Mouse (Mus musculus): ENCODE data around the gene C77080.

The C77080 gene

DNA sequence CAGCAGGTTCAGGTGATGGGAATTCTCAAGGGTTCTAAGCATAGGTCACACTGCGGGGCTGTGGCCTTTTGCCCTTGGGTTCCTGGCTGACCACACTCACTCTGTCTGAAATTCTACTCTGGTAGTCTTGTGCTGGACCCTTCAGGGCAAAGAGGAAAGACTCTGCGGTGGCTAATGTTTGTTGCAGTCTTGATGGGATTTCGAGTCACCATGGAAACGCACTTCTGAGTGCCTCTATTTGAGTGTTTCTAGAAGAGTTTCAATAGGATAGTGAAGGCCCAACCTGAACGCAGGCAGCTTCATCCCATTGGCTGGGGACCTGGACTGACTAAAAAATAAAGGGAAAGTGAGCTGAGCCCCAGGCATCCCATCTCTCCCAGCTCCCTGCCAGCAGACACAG lies 5.6 kb upstream of the C77080 start:
- DNase-seq (ENCODE audit: low read depth, low spot score), result no peak

DNA sequence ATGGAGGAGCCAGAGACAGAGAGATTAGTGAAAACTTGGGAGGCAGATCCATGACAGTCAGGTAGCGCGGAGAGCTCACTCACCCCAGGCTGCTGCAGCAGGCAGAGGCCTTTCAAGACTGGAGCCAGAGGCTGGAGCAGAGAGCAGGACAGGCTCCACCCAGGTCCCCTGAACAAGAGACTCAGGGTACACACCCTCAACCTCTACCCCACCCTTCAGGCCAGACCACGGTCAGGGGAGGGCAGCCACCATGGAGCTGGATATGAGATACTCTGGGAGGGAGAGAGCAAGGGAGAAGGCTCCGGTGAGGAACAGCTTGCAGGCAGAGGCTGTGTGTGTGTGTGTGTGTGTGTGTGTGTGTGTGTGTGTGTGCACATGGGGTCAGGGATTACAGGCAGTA lies 5.0 kb upstream of the C77080 start:
- no peak for DNase-seq (ENCODE audit: low read depth, low spot score)

DNA sequence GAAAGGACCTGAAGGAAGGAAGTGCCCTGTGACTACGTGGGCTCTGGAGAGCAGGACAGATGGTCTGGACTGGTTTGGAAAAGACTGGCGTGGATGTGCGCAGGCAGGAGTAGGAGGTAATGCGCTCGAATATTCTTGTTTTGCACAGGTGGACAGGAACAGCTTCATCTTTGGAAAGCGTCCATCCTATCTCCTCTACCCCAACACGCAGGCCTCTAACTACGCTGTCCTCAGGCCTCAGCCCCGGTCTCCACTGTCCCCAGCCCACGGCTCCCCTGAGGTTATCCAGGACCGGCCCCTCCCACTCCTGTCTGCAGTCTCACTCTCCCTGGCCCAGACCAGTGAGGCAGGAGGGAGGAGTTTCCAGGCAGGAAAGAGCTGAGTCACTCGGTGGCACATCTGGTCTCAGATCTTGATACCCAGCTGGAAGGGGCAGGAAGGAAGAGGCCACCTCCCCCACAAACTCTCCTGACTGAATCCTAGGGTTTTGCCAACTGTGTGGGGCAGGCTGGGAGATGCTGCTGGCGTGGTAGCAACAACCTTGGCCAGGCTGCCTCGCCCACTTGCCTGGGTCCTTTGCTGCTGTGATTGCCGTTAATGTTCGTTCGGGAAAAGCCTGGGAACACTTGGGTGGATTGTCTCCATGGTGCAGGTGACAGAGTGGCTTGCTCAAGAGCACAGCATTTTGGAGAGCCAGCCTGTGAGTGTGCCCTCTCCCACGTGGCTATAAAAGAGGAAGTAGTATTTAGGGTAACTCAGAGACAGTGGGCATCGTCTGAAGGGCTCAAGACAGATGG lies 2.2 kb upstream of the C77080 start:
- DNase-seq (ENCODE audit: low read depth, low spot score), result no peak

DNA sequence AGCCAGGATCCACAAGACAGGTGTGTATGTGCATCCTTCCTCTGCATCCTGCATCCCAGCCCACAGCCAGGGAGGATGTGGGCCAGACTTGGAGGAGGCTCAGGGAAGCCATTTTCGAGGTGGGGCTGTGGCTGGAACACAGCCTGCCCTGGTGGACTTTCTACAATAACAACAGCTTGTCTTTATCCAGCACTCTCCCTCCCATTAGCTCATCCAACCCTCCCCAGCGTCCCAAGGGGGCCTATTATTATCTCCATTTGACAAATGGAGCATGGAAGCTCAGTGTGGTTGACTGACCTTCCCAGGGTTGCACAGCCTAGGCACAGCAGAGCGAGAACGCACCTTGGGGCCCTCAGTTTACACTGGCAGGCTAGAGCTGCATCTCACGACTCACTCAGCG lies 526 bp downstream of the C77080 start:
- DNase-seq (ENCODE audit: low read depth, low spot score), result no peak

DNA sequence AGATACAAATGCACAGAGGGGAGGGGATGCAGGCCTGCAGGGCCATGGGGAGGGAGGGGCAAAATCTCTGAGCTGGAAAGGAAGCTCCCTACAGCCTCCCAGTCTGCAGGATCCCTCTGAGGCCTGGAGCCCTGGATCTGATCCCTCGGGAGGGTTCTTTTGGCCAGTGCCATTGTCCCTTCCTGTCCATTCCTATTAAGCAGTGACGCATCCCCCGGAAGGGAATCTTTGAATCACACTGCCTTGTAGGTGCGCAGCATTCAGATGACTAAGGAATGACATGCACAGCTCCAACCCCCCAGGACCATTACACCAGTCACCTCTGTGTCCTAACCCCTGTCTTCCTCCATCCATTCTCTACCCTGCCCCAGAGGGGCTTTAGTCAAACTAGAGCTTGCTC lies 2.1 kb downstream of the C77080 start:
- DNase-seq (ENCODE audit: low read depth, low spot score), result no peak

DNA sequence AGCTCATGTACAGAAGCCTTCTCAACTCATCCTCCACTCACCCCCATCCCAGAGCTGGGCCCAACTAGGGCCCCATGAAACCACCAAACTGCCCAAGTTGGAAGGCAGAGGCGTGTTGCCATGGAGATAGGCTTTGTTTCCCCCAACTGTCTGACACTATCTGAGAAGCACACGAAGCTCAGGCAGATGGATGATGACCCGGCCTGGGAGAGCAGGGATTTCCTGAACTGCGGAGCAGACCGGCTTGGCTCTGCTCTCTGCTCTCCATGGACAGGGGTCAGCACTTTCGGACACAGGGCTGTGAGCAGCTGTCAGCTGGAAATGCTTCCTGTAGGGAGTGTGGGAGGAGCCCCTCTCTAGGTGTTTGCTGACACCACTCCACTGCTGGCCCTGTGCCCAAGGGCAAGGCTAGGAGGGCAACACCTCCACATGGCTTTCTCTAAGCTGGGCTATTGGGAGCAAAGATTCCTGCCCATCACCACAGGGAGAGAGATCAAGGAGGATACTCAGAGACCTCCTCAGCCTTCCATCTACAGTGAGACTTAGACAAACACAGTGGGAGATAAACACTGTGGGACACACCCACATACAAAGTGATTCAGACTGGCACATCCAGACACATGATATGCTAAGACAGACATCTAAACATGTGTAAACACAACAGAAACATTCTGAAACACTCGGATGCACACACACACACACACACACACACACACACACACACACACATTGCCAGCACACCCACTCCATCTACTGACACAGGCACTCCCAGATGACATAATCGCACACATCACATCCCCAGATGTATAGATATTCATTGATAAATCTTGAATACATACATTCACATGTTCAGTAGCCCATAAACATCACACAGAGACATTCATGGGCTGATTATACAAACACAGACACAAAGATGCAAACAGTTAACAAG lies 4.5 kb downstream of the C77080 start:
- DNase-seq (ENCODE audit: low read depth, low spot score), result no peak

DNA sequence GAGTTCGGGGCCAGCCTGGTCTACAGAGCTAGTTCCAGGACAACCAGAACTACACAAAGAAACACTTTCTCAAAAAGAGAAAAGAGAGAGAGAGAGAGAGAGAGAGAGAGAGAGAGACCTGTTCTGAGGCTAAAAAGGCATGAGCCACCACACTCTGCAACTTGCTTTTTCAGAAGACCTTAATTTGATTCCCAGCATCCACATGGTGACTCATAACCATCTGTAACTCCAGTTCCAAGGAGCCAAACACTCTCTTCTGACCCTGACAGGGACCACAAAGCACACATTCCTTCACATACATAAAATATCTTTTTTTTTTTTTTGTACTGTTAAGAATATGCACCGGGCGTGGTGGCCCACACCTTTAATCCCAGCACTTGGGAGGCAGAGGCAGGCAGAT lies 6.6 kb downstream of the C77080 start:
- DNase-seq (ENCODE audit: low read depth, low spot score), result no peak

DNA sequence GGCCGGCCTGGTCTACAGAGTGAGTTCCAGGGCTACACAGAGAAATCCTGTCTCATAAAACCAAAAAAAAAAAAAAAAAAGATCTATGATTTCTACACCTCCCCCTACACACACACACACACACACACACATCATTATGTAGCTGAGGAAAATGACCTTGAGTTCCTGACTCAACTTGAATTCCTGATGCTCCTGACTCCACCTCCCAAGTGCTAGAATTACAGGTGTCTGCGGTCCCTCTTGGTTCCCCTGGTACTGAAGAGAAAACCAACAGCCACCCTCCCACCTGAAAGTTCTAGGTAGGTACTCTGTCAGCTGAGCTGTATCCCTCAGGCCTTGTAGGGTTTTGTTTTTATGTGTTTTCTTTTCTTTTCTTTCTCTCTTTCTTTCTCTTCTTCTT lies 8.7 kb downstream of the C77080 start:
- no peak for DNase-seq (ENCODE audit: low read depth, low spot score)

DNA sequence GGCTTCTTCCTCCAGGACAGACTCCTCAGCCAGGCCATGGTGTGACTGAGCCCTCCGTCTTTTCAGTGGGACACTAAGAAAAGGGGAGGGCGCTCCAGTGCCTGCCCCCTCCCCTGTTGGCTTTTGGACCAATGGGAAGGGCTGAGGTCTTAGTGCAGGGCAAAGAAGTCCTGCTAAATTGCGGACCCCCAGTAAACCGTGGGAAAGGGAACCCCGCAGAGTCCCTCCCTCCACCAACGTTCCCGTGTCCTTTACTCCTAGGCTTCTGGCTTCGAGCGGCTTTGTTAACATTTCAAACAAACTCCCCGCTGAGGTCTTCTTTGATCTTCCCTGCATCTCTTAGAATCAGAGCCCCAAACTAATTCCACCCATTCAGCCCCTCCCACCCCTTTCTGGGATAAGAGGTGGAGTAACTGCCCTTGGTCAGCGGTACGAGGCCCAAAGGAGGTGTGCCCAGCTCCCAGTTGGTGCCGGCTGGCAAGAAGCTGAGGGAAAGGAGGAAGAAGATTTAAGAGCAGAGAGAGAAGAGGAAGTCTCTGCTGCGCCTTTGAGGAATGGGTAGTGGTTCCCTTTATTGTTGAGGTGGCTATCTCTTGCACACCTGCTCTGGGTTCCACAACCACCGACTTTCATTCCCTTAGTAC lies 9.6 kb downstream of the C77080 start:
- DNase-seq (ENCODE audit: low read depth, low spot score), result no peak

DNA sequence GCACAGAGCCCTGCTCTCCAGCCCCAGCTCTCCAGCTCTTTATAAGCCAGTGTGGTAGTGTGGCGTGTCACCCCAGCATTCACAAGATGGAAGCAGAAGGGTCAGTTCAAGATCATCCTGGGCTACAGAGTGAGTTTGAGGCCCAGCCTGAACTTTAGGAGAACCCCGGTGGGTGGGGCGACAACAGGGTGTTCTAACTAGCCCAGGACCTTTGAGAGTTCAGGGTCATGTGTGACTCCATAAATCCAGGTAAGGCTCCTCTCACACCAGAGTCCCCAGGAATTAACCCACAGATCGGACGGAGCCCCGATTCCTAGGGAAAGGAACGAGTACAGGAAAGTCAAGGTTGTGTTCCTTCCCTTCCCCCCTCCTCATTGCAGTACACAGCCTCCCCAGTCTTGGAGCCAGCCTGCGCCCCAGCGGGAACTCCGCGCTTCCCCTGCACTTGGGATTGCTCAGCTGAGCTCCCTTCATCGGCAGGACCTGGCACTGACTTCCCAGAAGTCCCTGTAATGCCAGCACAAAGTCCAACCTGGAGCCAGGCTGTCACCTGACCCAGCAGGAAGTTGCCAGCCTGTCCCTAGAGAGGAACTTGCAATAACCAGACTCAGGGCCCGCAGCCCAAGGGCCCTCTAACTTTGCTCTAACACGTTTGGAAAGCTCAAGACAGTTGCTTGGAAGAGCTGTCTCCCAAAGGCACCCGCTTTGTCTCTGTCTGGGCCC lies 10.3 kb downstream of the C77080 start:
- DNase-seq (ENCODE audit: low read depth, low spot score), result no peak

DNA sequence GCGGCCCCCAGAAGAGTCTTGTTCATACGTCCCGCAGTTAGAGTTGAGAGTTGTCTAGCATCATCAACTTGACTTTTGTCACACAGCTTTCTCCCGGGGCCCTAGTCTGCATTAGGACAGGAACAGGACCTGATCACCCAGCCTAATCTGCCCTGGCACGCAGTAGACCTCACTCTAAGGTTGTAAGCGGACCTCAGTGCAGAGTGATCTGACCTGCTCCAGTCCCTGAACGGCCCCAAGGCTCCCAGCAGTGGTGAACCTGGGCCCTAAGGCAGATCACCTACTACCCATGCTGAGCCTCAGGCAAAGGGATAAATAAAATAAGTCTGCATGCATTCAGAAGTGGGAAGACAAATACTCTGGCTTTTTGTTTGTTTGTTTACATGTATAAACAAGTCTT lies 11.9 kb downstream of the C77080 start:
- DNase-seq (ENCODE audit: low read depth, low spot score), result no peak

DNA sequence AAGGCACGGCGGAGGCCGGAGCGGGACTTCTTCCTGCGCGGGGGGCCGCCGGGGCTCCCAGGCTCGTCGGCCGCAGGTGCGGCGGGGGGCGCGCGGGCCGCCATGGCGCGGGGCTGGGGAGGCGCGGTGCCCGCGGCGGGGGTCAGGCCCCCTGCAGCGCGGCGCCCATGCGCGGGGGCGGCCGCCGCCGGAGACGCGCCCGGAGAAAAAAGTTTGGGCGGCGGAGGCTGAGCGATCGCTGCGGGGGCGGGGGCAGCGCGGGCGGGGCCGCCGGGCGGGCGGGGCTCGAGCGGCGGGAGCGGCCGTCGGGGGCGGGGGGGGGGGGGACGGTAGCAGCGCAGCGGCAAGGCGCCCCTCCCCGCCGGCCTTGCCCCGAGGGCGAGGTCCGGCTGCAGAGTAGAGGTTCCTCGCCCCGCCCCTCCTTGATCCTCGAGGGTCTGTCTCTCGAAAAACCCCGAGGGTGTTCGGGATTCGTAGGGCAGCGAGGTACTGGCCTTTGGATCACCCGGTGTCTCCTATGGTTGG lies 12.9 kb downstream of the C77080 start:
- DNase-seq (ENCODE audit: low read depth, low spot score), result no peak

DNA sequence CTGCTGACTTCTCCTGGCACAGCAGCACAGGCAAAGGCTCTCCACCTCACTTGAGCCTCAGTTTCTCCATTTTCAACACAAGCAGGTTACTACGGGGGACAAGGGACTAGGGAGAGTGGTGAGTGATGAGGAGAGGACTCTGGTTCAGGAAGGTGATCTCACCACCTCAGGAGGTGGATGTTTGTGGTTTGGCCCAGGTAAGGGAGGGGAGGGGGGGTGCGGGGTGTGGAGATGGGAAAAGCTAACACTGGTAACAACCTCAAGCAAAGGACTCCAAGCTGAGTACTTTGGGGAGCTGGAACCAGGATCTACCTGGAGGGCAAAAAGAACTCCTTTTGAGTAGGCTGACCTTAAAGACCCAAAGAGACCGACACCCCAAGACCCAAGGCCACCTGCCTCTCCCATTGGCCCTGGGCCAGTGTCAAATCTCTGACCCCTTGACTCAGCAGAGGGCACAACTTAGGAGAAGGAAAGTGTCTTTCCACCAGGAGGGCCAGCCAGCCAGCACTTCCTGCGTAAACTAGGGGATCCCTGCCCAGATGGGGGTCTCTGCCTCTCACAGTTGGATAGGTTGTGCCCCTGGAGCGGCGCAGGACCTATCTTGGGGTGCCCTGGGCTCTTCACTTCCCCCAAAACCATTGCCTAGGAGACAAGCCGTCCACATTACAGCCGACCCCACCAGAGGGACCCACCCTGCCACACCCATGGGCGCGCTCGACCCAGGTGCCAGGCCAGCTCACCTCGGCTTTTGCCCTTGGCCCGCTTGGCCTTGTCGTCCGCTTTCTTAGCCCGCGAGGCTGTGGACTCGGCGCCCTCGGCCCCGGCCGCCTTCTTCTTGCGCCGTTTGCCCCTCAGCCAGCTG lies 13.6 kb downstream of the C77080 start:
- no peak for DNase-seq (ENCODE audit: low read depth, low spot score)

DNA sequence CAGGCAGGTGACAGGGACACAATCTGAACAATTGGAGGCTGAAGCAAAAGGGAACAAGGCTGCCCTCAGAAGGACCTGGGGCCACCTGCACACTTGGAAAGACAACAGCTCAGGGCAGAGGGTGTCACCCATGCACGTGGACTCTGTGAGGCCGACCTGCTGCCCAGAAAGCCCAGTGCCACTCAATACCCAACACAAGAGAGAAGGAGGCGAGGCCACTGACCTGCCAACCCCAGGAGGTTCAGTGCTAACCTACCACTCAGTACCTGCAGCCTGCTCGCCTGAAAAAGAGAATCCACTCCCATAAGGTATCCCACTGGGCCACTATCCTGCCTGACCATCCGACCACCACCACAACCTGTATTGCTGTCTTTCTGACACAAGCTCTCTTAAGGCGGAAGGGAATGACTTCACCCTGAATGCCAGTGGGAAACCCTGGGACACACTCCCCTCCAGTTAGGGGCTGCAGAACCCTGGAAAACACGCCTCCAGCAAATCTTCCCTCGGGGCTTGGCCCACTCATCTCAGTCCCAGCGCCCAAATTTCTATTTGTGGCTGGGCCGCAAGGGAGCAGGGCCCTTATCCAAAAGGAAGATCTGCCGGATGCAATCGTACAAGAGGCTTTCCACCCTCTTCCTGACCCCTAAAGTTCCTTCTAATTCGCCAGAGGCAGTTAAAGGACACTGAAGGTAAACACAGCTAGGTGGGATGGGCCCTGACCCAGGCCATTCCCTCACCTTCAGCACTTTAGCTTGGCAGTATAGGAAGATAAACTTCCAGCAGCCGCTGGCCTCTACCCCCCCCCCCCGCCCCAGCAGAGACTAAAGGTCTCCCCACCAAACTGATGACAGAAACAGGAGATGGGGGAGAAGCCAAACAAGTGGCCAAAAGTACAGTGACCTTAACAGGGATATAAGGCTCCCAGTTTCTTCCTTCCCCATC lies 14.6 kb downstream of the C77080 start:
- DNase-seq (ENCODE audit: low read depth, low spot score), result no peak

DNA sequence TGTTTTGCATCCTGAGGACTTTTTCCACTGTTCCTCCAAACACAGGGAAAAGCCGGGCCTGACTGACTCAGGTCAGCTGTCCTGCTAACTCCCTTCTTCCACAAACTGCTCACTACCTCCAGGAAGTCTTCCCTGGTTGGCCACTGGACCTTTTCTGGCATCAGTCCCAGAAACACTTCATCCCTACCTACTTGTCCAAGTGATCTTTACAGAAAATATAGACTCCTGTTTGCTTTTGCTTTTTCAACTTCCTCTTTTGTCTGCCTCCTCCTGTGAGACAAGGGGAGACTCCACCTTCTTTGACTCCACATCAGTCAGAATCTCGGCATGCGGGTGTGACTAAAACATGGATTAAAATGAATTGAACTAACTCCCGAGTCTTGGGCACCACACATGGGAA lies 16.4 kb downstream of the C77080 start:
- no peak for DNase-seq (ENCODE audit: low read depth, low spot score)

DNA sequence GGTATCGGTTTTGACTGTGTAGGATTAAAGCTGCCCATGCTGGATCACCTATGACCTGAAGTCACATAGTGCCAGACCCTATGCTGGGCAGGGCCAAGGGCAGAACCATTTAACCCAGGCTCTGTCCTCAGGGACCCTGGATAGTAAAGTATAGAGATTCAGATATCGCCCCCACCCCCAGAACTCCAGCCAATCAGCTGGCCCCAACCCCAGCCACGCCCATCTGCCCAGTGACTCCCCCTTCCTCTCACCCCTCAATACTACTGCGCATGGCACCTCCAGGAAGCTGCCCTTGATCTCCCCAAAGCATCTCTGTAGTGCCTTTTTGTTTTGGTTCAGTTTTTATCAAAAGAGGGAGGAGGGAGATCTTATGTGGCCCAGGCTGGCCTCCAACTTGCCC lies 18.4 kb downstream of the C77080 start:
- DNase-seq (ENCODE audit: low read depth, low spot score), result no peak

DNA sequence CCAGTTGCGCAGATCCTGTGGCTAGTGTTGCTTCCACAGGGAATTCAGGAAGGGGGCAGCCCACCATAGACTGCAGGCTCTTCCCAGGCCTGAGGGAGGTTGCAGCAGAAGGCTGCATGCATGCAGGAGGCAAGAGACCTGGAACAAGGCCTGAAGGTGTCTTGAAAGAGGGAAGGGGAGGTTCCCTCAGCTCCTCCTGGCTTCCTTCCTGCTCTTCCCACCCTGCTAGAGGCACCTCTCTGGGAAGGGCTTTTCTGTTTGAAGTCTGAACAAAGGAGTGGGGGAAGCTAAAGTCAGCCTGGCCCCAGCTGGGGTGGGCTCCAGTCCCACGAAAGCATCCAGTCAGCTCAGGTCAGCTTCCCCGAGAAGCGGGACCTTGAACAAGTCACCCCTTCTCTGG lies 18.9 kb downstream of the C77080 start:
- DNase-seq (ENCODE audit: low read depth, low spot score), result no peak

DNA sequence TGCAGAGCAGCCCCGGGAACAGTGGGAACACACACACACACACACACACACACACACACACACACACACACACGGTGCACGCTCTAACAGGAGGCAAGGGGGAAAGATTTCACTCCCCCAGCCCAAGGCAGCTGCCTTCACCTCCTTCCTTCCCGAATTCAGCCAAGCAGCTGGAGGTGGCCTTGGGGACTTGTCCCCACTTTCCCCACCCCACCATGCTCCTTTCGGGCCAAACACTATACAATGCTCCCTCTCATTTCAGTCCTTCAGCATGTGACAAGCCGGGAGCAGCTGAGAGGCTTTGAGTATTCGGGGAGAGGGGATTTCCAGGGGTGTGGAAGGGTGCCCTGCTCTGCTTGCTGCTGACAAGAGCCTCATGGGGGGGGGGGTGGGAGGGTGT lies 19.3 kb downstream of the C77080 start:
- no peak for DNase-seq (ENCODE audit: low read depth, low spot score)

DNA sequence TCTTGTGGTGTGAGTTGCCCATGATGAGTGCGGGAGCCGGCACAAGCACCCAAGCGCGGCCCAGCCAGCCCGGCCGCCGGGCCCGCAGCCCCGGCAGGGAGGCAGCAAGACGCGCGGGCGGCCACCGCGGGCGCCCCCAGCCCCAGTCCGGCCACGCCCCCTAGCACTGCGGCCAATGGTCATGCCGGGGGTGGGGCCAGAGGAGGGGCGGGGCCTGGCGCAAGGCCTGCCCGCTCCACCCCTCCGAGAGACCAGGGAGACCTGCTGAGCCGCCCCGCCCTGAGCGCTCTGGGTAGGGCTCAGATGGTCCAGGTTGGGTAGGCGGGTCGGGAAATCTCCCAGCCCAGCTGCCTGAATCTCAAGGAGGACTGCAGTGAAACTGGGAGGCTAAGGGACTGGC lies 22.1 kb downstream of the C77080 start:
- peak; percentile 76 for DNase-seq (ENCODE audit: low read depth, low spot score)

Measured in embryo, embryonic 11.5 days (tissue).